Mouse (Mus musculus): ENCODE results near the gene Ffar1.
"Not testable (repeated sequence)": the region's sequence is repeated elsewhere in the genome, so short reads cannot be mapped to it uniquely, and the experiment has no call there.

The Ffar1 gene

DNA sequence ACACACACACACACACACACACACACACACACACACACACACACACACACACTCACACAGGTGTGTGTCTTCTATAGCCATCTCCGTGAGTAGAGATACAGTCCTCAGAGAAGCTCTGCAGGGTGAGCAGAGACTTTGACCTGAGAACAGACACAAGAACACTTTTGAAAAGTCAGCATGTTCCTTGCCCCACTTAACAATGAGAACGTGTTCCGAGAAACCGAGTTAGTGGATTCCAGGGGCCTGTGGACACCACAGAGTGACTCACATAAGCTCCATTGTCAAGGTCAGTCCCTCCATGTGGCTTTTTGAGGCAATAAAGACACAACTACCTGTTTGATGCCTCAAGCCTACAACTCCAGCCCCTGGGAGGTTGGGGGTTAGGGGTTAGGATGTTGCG is 14.0 kb downstream of the Ffar1 start:
- DNase-seq, result peak; percentile 53

DNA sequence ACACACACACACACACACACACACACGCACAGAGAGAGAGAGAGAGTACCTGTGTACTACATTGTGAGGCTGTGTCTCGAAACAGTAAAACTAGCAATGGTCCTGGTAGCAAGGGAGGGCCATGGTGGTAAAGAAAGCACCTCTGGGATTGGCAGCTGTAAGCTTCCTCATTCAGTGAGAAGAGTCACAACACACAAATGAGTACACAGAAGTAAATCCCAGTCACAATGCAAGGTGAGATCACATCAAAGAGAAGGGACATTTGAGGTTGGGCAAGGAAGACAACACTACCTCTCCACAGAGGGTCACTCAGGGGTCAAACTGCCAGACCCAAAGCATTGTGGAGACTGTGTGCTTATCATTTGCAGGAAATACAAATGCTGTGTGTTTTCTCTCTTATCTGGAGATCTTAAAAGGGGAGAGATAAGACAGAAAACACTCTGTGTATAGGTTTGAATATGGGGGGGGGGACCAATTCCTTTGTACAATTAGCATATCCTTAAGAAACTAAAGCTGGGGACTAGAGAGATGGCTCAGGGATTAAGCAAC is 14.8 kb downstream of the Ffar1 start:
- DNase-seq, result no peak

- DNase-seq, result no peak
Observed at GRCm38 (mm10) chr7:30844676-30845297, 16.6 kb downstream of the Ffar1 start.

GRCm38 (mm10) chr7:30842092-30842491 is 19.3 kb downstream of the Ffar1 start:
- no peak for DNase-seq

DNA sequence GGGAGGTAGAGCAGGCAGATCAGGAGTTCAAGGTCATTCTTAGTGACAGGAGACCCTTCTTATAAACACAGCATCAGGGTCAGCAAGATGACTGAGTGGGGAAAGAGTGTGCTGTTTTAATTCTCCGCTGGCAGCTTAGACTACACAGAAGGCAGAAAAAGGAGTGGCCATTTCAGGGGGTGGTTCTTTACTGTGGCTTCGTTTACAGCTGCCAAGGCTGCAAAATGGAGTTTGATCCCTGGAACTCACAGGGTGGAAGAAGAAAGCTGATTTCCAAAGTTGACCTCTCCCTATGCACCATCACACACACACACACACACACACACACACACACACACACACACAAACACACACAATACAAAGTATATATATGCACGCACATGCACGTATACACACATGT is 20.0 kb downstream of the Ffar1 start:
- no peak for DNase-seq

- DNase-seq, result no peak
Observed at GRCm38 (mm10) chr7:30840306-30840705, 21.1 kb downstream of the Ffar1 start.

GRCm38 (mm10) chr7:30837277-30837676 is 24.1 kb downstream of the Ffar1 start:
- DNase-seq, result no peak

DNA sequence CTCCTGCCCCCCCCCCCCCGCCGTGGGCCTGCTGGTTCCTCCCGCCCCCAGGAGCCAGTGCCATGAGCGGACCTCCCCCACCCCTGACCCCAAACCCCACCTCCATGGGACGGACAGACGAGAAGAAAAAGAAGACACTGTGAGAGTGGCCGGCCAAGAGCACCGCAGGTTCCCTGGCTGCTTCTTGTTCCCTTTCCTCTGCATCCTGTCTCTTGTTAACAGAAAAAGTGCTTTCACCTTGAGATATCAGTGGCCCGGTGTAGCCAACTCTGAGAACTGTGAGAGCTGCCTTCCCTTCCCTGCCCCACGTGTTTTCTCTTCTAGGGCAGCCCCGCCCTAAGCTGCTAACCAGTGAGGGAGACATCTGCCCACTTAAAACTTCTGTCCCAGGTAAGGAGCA is 28.7 kb downstream of the Ffar1 start:
- DNase-seq, result not testable (repeated sequence)

GRCm38 (mm10) chr7:30832261-30832660 is 29.1 kb downstream of the Ffar1 start:
- no peak for DNase-seq

DNA sequence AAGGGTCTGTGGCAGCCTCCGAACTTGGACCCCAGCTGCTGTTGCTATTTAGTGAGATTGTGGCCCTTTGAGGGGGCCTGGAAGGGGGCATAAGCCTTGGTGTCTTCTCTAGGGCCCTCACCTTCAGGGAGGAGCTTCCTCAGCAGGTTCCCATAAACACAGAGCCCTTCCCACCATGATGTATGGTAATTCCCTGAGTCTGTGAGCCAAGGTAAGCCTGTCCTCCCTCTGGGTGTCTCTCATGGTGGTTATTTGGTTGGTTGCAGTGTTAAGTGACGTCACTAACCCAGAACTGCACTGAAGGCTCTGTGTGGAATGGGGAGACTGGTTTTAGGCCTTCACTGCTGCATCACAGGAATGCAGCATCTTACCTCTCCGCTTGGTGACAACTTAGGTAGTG is 31.9 kb downstream of the Ffar1 start:
- DNase-seq, result no peak

- DNase-seq, result not testable (repeated sequence)
Observed at GRCm38 (mm10) chr7:30828871-30829270, 32.5 kb downstream of the Ffar1 start.

DNA sequence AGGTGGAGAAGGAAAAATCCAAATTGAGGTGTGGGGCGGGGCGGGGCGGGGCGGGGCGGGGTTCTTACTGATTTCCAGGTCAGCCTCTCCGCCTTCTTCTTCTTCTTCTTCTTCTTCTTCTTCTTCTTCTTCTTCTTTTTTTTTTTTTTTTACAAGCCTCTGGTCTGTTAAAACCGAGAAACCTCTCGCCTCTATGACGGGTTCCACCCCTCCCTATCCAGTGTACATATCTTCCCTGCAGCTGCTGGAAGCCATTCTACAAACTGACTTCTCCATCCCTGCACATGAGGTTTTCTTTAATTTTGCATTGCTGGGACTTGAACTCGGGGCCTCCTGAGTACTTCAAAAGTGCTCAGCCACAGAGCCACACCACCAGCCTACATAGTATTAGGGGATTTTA is 34.7 kb downstream of the Ffar1 start:
- DNase-seq, result no peak

- DNase-seq, result no peak
Observed at GRCm38 (mm10) chr7:30824306-30824705, 37.1 kb downstream of the Ffar1 start.

- no peak for DNase-seq
Observed at GRCm38 (mm10) chr7:30823675-30824074, 37.7 kb downstream of the Ffar1 start, which contains the start of gene Ffar2. Gene Ffar2, minus strand, starts transcription at chr7:30823775.

DNA sequence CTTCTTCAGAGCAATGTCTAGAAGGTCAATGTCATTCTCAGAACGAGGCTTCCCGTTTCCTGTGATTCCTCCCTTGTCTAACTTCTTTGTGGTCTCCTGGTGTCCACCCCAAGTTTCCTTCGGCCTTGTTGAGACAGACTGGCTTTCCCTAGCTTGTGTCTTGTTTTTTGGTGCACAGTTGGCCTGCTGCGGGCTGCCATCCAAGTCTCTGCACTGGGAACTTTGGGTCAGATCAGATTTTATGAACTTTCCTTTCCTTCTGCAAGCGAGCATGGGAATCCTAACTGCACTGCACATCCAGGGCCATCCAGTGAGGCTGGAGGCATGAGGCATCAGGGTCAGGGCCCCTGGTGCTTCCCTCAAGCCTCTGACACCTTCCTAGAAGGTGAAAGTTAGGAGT is 39.8 kb downstream of the Ffar1 start:
- peak; percentile 26 for DNase-seq

GRCm38 (mm10) chr7:30820854-30821445 is 40.4 kb downstream of the Ffar1 start:
- no peak for DNase-seq

DNA sequence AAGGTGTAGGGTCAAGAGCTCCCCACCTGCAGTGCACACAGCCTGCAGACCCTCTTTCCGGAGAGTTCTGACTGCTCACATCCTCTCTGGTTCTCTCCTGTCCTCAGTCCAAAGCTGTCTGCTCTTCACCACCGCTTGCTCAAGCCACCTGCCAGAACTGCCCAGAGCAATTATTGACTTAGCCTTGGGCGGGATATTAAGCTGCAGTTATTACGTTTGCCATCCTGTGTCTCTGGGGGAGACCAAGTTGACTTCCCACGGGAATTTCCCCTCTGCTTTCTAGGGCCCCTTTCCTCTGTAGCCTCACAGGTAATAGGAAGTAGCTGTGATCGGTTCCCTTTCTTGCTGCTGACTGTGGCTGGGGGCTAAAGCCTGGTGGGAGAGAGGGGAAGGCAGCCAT is 41.2 kb downstream of the Ffar1 start:
- no peak for DNase-seq

DNA sequence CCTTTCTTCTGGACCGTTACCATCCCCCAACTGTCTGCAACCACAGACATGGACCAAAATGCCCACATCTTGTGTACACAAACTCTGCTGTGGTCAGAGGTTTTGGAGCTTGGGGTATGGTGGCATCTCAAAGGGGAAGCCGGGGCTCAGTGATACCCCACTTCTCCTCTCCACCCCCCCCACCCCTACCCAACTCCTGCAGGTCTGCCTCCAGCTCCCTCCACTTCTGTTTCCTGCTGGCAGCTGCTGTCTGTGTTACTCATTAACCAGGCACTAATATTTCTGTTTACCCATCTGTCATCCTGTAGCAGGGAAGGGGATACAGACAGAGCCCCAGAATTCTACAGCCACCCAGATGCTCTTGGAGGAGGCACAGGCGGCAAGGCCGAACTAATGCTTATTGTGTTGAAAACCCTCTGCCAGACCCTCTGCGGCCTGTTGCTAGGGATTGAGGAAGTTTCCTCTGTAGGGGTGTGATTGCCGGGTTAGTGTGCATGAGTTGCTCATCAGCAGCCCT is 49.0 kb downstream of the Ffar1 start:
- peak; percentile 39 for DNase-seq

DNA sequence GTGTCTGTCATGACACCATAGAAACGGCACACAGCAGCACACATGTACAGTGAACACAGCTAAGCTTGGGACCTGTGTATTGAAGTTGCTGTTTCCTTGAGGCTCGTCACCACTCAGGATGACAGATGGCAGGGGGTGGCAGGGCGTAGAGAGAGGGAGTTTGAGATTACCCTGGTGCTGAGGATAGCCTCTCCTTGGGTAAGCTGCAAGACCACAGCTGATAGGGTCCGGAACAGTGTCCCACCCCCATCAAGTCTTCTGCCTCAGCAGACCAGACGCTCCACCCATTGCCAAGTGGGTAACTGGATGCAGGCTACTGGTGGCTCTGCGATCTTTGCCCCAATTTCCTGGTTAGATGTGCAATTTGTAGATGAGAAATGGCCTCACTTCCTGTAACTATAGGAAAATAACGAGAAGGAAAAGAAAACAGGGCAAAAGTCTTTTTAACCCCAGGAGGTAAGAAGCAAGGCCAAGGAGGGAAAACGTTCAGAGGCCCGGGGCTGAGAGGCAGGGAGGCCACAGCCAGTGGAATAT is 49.5 kb downstream of the Ffar1 start:
- no peak for DNase-seq

DNA sequence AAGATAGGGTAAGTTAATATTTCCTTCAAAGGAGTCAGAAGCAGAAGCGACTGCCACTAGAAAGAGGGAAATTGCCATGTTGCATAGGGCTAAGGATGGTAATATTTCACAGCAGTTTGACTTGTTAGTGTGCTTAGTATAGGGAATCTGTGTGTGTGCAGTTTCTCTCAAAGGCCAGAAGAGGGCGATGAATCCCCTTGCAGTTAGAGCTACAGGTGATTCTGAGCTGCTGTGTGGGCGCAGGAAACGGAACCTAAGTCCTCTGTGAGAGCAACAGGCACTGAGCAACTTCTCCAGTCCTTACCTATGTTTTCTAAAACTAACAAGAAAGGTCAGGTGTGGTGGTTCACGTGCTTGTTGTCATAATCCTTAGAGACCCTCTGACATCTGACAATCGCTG is 51.0 kb downstream of the Ffar1 start:
- no peak for DNase-seq
